Mouse (Mus musculus): Measurements from ENCODE around the gene Fstl4.

GRCm38 (mm10) chr11:52764894-52765677, 652 bp downstream of the Fstl4 start:
- TF ChIP-seq GATA1 (IDR thresholded peaks at IDR 0.05; ENCODE audit: borderline replicate concordance, low read length) (no peak), FLI1 (IDR thresholded peaks at IDR 0.05; ENCODE audit: low read length) (no peak)

Measured in megakaryocyte, embryonic 14.5 days (primary cell).